Mouse (Mus musculus) stomach, postnatal 0 days (tissue): ENCODE results near the gene Ckmt1.

ENCODE experiments used
- CTCF ChIP-seq: IDR thresholded peaks from 2 replicates; pipeline ENCODE4 v1.5.1; 2016; ENCODE audit warnings: antibody characterized with exemption, low read depth, mild to moderate bottlenecking, moderate library complexity
- EP300 ChIP-seq: optimal IDR thresholded peaks from 2 replicates; pipeline ENCODE3; 2016; ENCODE audit warnings: antibody characterized with exemption

- peak; percentile 97 for TF ChIP-seq CTCF
- no peak for TF ChIP-seq EP300
These were observed 2.5 kb upstream of the Ckmt1 start, which contains the start of gene Ppip5k1 for GRCm38 (mm10) chr2:121354820-121355592.
